Mouse (Mus musculus): ENCODE data around the gene Cldnd2. TPM values are rescaled to one million over a fixed set of nuclear protein-coding genes. Genes with fewer than 3 reads are reported as not detected.
A peak's percentile ranks its signal among the peaks of the same experiment; 100 is the strongest.

The Cldnd2 gene
- total and polyA plus RNA-seq, 2 experiments from 2014 or later, result not detected

DNA sequence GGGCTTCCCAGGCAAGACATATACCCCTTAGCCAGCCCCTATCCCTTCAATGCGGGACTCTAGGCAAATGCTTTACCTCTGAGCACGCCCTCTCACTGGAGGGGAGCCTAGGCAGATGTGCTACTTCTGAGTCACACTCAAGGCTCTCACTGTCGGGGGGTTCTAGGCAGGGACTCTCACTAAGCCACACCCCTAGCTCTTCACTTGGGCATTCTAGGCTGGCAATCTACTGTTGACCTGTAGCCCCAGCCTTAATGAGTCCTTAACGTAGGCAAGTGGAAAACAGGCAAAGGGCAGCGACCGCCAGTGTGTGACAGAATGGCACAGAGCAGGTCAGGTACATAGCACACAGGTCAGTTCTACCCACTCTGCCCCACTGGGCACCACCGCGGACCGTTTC is 50.3 kb downstream of the Cldnd2 start:
- peaks cover 7% of the 10 kb centered on the region; the same call in 1 of the 2 replicates for H3K4me1 ChIP-seq (ENCODE audit: insufficient read depth)
- no peak overlapping the region for H3K9ac ChIP-seq
- TF ChIP-seq CTCF (IDR thresholded peaks at IDR 0.05; ENCODE audit: low read depth), result no peak
- H3K27me3 ChIP-seq (ENCODE audit: insufficient read depth, low read length), result no peaks in the 10 kb centered on the region
- H3K4me2 ChIP-seq (ENCODE audit: low read depth), result 0 out of 2 replicates have a peak overlapping the region, but pooled peaks have one; percentile 83
- ATAC-seq (no peak), DNase-seq (no peak)
- H3K9me3 ChIP-seq (ENCODE audit: low read length), result no peaks in the 10 kb centered on the region
- H3K27ac ChIP-seq (ENCODE audit: low read depth, low read length), result no peak overlapping the region
- WGBS, result 73% methylated on average over 9 of the region's 9 CpGs
- H3K4me3 ChIP-seq (ENCODE audit: low read depth, low read length), result no peak overlapping the region
- H3K36me3 ChIP-seq (ENCODE audit: insufficient read depth), result no peaks in the 10 kb centered on the region

Small RNA genes within 50 kb of the gene (microRNA-seq; reads per million reads assigned to microRNA genes)
- gene Mir7051, result 0.39 to 0.49 reads per million in 2 experiments

Other genes with a start within 250 kb of the Cldnd2 start
- gene Zfp715, start 127.5 kb upstream of the Cldnd2 start, total RNA-seq (2014; rRNA removed), result 35.5 and 35.9 TPM in 2 replicates
- gene Zfp715, start 127.5 kb upstream of the Cldnd2 start, polyA plus RNA-seq (2015; fragmentation: Nextera tagmentation; extraction: Ambion mirVana), result 14.5 and 17.3 TPM in 2 replicates
- gene Siglecf, start 89.4 kb upstream of the Cldnd2 start, total RNA-seq (2014; rRNA removed), result 0.08 TPM in 1 of 2 replicates, not detected in the other
- 0.16 and 0.25 TPM in 2 replicates for gene Siglecf, start 89.4 kb upstream of the Cldnd2 start, polyA plus RNA-seq (2015; fragmentation: Nextera tagmentation; extraction: Ambion mirVana)
- not detected in 2 replicates for gene Siglecg, start 32.6 kb upstream of the Cldnd2 start, total RNA-seq (2014; rRNA removed)
- gene Siglecg, start 32.6 kb upstream of the Cldnd2 start, polyA plus RNA-seq (2015; fragmentation: Nextera tagmentation; extraction: Ambion mirVana), result 0.09 TPM in 1 of 2 replicates, not detected in the other
- not detected in 2 replicates for gene Lim2, start 13.1 kb upstream of the Cldnd2 start, total RNA-seq (2014; rRNA removed)
- gene Lim2, start 13.1 kb upstream of the Cldnd2 start, polyA plus RNA-seq (2015; fragmentation: Nextera tagmentation; extraction: Ambion mirVana), result not detected in 2 replicates
- gene Nkg7, start 3.7 kb upstream of the Cldnd2 start, total RNA-seq (2014; rRNA removed), result not detected in 2 replicates
- not detected in 2 replicates for gene Nkg7, start 3.7 kb upstream of the Cldnd2 start, polyA plus RNA-seq (2015; fragmentation: Nextera tagmentation; extraction: Ambion mirVana)
- 38.2 and 46.1 TPM in 2 replicates for gene Etfb, start 3.3 kb downstream of the Cldnd2 start, total RNA-seq (2014; rRNA removed)
- gene Etfb, start 3.3 kb downstream of the Cldnd2 start, polyA plus RNA-seq (2015; fragmentation: Nextera tagmentation; extraction: Ambion mirVana), result 101 and 117 TPM in 2 replicates
- gene Gm45233, start 3.3 kb downstream of the Cldnd2 start, total RNA-seq (2014; rRNA removed), result 0.31 and 3.7 TPM in 2 replicates
- 0.30 TPM in 1 of 2 replicates, not detected in the other for gene Gm45233, start 3.3 kb downstream of the Cldnd2 start, polyA plus RNA-seq (2015; fragmentation: Nextera tagmentation; extraction: Ambion mirVana)
- 4.2 and 16.9 TPM in 2 replicates for gene Vsig10l, start 22.4 kb downstream of the Cldnd2 start, total RNA-seq (2014; rRNA removed)
- gene Vsig10l, start 22.4 kb downstream of the Cldnd2 start, polyA plus RNA-seq (2015; fragmentation: Nextera tagmentation; extraction: Ambion mirVana), result 8.1 and 13.8 TPM in 2 replicates
- 24.9 and 26.1 TPM in 2 replicates for gene Iglon5, start 49.3 kb downstream of the Cldnd2 start, total RNA-seq (2014; rRNA removed)
- 3.0 and 4.4 TPM in 2 replicates for gene Iglon5, start 49.3 kb downstream of the Cldnd2 start, polyA plus RNA-seq (2015; fragmentation: Nextera tagmentation; extraction: Ambion mirVana)
- gene 4931406B18Rik, start 65.2 kb downstream of the Cldnd2 start, total RNA-seq (2014; rRNA removed), result not detected in 2 replicates
- not detected in 2 replicates for gene 4931406B18Rik, start 65.2 kb downstream of the Cldnd2 start, polyA plus RNA-seq (2015; fragmentation: Nextera tagmentation; extraction: Ambion mirVana)
- gene Cd33, start 103.6 kb downstream of the Cldnd2 start, total RNA-seq (2014; rRNA removed), result 0.77 and 1.0 TPM in 2 replicates
- 1.2 and 1.7 TPM in 2 replicates for gene Cd33, start 103.6 kb downstream of the Cldnd2 start, polyA plus RNA-seq (2015; fragmentation: Nextera tagmentation; extraction: Ambion mirVana)
- gene Zfp658, start 121.5 kb downstream of the Cldnd2 start, total RNA-seq (2014; rRNA removed), result 12.4 and 12.6 TPM in 2 replicates
- gene Zfp658, start 121.5 kb downstream of the Cldnd2 start, polyA plus RNA-seq (2015; fragmentation: Nextera tagmentation; extraction: Ambion mirVana), result 1.6 and 3.1 TPM in 2 replicates
- gene Zfp719, start 138.8 kb downstream of the Cldnd2 start, total RNA-seq (2014; rRNA removed), result 20.2 and 22.5 TPM in 2 replicates
- 3.2 and 5.8 TPM in 2 replicates for gene Zfp719, start 138.8 kb downstream of the Cldnd2 start, polyA plus RNA-seq (2015; fragmentation: Nextera tagmentation; extraction: Ambion mirVana)
- gene Zfp819, start 166.4 kb downstream of the Cldnd2 start, total RNA-seq (2014; rRNA removed), result 0.33 and 0.85 TPM in 2 replicates
- gene Zfp819, start 166.4 kb downstream of the Cldnd2 start, polyA plus RNA-seq (2015; fragmentation: Nextera tagmentation; extraction: Ambion mirVana), result 0.23 TPM in 2 replicates
- 0.15 TPM in 1 of 2 replicates, not detected in the other for gene Ceacam18, start 193.9 kb downstream of the Cldnd2 start, total RNA-seq (2014; rRNA removed)
- gene Ceacam18, start 193.9 kb downstream of the Cldnd2 start, polyA plus RNA-seq (2015; fragmentation: Nextera tagmentation; extraction: Ambion mirVana), result not detected in 2 replicates
- gene Siglece, start 219.4 kb downstream of the Cldnd2 start, total RNA-seq (2014; rRNA removed), result 1.2 TPM in 1 of 2 replicates, not detected in the other
- gene Siglece, start 219.4 kb downstream of the Cldnd2 start, polyA plus RNA-seq (2015; fragmentation: Nextera tagmentation; extraction: Ambion mirVana), result 0.31 and 0.64 TPM in 2 replicates
- gene Ctu1, start 231.2 kb downstream of the Cldnd2 start, total RNA-seq (2014; rRNA removed), result 36.9 and 40.3 TPM in 2 replicates
- 22.5 and 22.9 TPM in 2 replicates for gene Ctu1, start 231.2 kb downstream of the Cldnd2 start, polyA plus RNA-seq (2015; fragmentation: Nextera tagmentation; extraction: Ambion mirVana)
- not detected in 2 replicates for gene Klk14, start 249.6 kb downstream of the Cldnd2 start, total RNA-seq (2014; rRNA removed)
- not detected in 2 replicates for gene Klk14, start 249.6 kb downstream of the Cldnd2 start, polyA plus RNA-seq (2015; fragmentation: Nextera tagmentation; extraction: Ambion mirVana)